Mouse (Mus musculus): ENCODE measurements around the gene Iqcn. TPM values are rescaled to one million over a fixed set of nuclear protein-coding genes. Genes with fewer than 3 reads are reported as not detected.

The Iqcn gene
- polyA plus RNA-seq, 1 experiment, result not detected

DNA sequence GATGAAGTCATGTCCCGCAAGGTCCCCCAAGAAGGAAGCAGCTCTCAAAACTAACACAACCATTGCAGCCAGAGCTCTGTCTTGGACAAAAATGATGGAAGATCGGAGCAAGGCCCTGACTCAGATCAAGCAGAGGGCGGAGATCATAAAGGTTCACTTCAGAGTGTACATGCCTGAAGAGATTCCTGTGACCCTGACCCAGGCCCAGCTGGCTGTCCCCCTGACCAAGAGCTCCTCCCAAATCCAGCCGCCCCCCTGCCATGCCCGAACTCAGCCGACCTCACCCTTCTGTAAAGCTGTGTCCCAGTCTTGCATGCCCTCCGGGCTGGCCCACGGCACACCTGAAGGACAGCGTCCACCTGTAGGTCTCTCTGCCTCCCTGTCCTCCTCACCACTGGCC lies 6.5 kb downstream of the Iqcn start:
- H3K4me1 ChIP-seq (ENCODE audit: control insufficient read depth, insufficient read depth, low read length), result no peaks in the 10 kb centered on the region
- TF ChIP-seq CTCF (IDR thresholded peaks at IDR 0.05; ENCODE audit: borderline replicate concordance, insufficient read depth, low read length) (no peak), POLR2A (IDR thresholded peaks at IDR 0.05; ENCODE audit: low read depth, low read length) (no peak)
- no peak overlapping the region for H3K4me3 ChIP-seq (ENCODE audit: insufficient read depth, low read length)
- H3K27ac ChIP-seq (ENCODE audit: insufficient read depth, low read length), result no peak overlapping the region

DNA sequence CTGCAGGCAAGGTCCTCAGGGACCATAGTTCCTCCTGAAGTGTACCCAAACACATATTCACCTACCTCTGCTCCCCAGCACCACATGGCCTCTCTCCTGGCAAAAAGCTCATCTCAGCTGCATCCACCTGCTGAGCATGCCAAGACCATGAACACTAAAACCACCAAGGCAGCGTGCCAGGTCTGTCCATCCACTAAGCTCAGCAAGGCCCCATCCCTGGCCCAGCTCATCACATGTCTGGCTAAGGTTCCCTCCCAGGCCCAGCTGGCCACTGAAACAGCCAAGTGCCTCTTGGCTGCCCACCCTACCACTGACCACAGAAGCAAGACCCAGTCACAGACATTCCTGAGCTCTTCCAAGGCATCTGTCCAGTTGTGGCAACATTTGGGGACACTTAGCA lies 7.0 kb downstream of the Iqcn start:
- no peaks in the 10 kb centered on the region for H3K4me1 ChIP-seq (ENCODE audit: control insufficient read depth, insufficient read depth, low read length)
- TF ChIP-seq POLR2A (IDR thresholded peaks at IDR 0.05; ENCODE audit: low read depth, low read length) (no peak), CTCF (IDR thresholded peaks at IDR 0.05; ENCODE audit: borderline replicate concordance, insufficient read depth, low read length) (no peak)
- no peak overlapping the region for H3K4me3 ChIP-seq (ENCODE audit: insufficient read depth, low read length)
- no peak overlapping the region for H3K27ac ChIP-seq (ENCODE audit: insufficient read depth, low read length)

DNA sequence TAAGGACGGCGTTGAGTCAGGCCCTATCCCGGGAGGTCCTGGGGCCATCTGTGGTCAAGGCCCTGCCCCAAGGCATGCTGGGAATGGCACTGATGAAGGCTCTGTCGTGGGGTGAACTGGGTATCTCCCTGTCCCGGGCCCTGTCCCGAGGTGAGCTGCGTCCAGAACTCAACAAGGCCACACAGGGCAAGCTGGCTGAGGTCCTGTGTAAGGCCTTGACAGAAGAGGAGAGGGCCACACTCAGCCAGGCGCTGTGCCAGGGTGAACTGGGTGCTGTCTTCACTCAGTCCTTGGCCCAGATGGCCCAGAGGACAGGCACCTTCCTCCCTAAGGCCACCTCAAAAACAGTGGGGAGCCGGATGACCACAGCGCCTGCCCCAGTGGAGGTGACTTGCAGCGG lies 7.8 kb downstream of the Iqcn start:
- H3K4me3 ChIP-seq (ENCODE audit: insufficient read depth, low read length), result no peak overlapping the region
- H3K27ac ChIP-seq (ENCODE audit: insufficient read depth, low read length), result no peak overlapping the region
- no peaks in the 10 kb centered on the region for H3K4me1 ChIP-seq (ENCODE audit: control insufficient read depth, insufficient read depth, low read length)
- TF ChIP-seq POLR2A (IDR thresholded peaks at IDR 0.05; ENCODE audit: low read depth, low read length), result no peak
- no peak for TF ChIP-seq CTCF (IDR thresholded peaks at IDR 0.05; ENCODE audit: borderline replicate concordance, insufficient read depth, low read length)

DNA sequence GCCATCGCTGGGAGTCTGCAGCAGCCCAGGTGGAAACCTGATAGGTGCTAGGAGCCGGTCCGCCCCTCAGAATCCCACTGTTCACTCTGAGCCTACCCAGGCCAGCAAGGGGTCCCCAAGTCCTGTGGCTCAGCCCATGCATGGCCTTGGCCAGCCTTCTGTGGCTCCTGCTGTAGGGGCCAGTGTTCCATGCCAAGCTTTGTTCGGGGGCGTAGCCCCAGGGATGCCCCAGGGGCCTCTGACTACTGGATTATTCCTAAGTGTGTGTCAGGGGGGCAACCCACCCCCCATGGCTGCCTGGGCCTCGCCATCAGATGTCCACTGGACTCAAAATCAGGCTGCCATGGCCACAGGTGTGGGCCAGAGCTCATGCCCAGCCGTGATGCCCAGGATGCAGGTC lies 10.7 kb downstream of the Iqcn start:
- no peak overlapping the region for H3K27ac ChIP-seq (ENCODE audit: insufficient read depth, low read length)
- no peak for TF ChIP-seq POLR2A (IDR thresholded peaks at IDR 0.05; ENCODE audit: low read depth, low read length)
- no peak for TF ChIP-seq CTCF (IDR thresholded peaks at IDR 0.05; ENCODE audit: borderline replicate concordance, insufficient read depth, low read length)
- H3K4me1 ChIP-seq (ENCODE audit: control insufficient read depth, insufficient read depth, low read length), result no peaks in the 10 kb centered on the region
- H3K4me3 ChIP-seq (ENCODE audit: insufficient read depth, low read length), result no peak overlapping the region

DNA sequence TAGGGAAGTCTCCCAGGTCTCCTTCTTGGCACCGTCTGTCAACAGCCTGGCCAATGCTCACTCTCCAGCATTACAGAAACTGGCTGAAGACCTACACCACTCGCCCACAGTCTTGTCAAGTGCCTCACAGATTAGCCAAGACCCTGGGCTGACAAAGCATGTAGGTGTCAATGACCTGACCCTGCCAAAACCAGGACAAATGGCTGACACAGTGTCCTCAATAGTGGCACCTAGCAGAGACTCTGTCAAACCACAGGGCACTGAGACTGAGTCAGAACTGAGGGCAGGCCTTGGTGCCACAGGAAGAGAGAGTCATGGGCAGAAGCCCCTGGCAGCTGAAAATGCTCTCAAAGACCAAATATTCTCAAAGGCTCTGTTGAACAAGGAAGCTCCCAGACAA lies 11.8 kb downstream of the Iqcn start:
- Histone ChIP-seq H3K4me3 (ENCODE audit: insufficient read depth, low read length) (no peak overlapping the region), H3K27ac (ENCODE audit: insufficient read depth, low read length) (no peak overlapping the region), H3K4me1 (ENCODE audit: control insufficient read depth, insufficient read depth, low read length) (no peaks in the 10 kb centered on the region)
- TF ChIP-seq POLR2A (IDR thresholded peaks at IDR 0.05; ENCODE audit: low read depth, low read length), result no peak
- no peak for TF ChIP-seq CTCF (IDR thresholded peaks at IDR 0.05; ENCODE audit: borderline replicate concordance, insufficient read depth, low read length)

DNA sequence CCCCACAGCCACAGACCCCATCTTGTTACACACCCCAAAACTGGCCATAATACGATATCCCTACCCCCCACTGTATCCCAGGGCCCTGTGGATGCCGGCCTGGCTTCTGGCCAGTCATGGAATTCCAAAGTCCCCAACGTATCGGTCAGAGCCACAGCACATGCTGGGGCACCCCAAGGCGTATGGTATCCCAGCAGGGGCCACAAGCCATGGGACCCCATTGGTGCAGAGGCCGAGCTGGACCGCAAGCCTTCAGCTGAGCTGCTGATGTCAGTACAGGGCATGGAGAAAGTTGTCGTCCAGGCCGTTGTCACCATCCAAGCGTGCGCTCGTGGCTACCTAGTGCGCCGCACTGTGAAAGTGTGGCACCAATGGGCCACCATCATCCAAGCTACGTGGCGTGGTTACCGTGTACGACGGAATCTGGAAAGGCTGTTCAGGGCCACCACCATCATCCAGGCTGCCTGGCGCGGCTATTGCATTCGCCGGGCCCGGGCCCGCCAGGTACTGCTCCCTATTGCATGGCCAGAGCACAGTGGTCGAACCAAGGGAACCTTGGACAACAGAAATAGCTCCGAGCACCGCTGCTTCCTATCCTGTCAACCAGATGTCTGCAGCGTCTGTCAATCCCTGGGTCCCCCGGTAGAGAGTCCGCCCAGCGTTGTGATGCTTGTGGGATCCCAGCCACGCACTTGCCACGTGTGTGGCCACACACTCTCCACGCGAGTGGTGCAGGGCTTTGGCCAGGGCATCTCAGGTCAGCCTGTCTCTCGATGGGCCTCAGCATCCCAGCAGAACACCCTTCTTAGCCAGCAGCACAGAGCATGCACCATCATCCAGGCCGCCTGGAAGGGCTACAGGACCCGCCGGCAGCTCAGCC lies 13.5 kb downstream of the Iqcn start:
- H3K4me1 ChIP-seq (ENCODE audit: control insufficient read depth, insufficient read depth, low read length), result no peaks in the 10 kb centered on the region
- TF ChIP-seq CTCF (IDR thresholded peaks at IDR 0.05; ENCODE audit: borderline replicate concordance, insufficient read depth, low read length) (no peak), POLR2A (IDR thresholded peaks at IDR 0.05; ENCODE audit: low read depth, low read length) (no peak)
- no peak overlapping the region for H3K27ac ChIP-seq (ENCODE audit: insufficient read depth, low read length)
- no peak overlapping the region for H3K4me3 ChIP-seq (ENCODE audit: insufficient read depth, low read length)

DNA sequence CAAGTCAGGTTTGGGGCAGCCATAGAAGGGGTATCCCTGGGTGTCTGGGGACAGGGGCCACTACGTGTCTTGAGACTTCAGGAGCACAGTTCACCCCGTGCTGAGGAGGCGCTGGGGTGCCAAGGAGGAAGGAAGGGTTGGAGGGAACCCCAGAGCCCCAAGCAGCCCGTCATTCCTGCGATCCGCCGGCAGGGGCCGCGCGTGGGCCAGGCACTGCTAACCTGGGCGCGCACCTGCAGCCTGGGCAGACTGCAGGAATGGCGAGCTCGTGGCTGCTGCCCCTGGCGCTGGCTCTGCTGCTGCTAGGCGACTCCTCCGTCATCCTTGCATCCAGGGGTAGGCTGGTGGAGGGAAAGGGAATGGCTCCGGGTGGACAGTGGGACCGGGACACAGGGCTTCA lies 15.0 kb downstream of the Iqcn start, which contains the start of gene Gm3336:
Gm3336 (plus strand) TSS at position 247 of the 400 bp plus-strand sequence.
- peak; percentile 68 for TF ChIP-seq CTCF (IDR thresholded peaks at IDR 0.05; ENCODE audit: borderline replicate concordance, insufficient read depth, low read length)
- TF ChIP-seq POLR2A (IDR thresholded peaks at IDR 0.05; ENCODE audit: low read depth, low read length), result no peak
- H3K4me1 ChIP-seq (ENCODE audit: control insufficient read depth, insufficient read depth, low read length), result no peaks in the 10 kb centered on the region
- H3K27ac ChIP-seq (ENCODE audit: insufficient read depth, low read length), result no peak within 1 kb of the TSS
- H3K4me3 ChIP-seq (ENCODE audit: insufficient read depth, low read length), result no peak within 1 kb of the TSS

DNA sequence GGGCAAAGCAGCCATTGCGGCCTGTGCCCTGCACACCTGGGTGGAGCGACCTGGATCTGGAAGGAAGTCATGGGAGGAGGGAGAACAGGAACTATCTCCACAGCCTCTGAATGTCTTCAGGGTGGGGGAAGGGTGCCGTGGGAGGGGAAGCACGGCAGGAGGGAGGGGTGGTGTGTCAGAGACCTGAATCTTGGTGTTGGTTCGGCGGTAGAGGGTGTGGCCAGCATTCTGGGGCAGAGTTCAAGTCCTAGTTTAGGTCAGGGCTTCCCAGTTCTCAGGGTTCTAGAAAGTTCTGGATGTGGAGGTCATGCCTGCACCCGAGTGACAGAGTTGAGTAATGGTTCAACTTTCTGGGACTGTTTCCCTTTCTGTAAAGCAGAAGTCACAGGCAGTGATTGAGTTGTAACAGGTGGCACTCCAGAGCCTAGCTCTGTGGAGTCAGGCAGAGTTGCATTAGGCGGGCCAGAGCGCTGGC lies 16.6 kb downstream of the Iqcn start:
- Histone ChIP-seq H3K27ac (ENCODE audit: insufficient read depth, low read length) (no peak overlapping the region), H3K4me3 (ENCODE audit: insufficient read depth, low read length) (no peak overlapping the region), H3K4me1 (ENCODE audit: control insufficient read depth, insufficient read depth, low read length) (no peaks in the 10 kb centered on the region)
- no peak for TF ChIP-seq POLR2A (IDR thresholded peaks at IDR 0.05; ENCODE audit: low read depth, low read length)
- TF ChIP-seq CTCF (IDR thresholded peaks at IDR 0.05; ENCODE audit: borderline replicate concordance, insufficient read depth, low read length), result no peak

DNA sequence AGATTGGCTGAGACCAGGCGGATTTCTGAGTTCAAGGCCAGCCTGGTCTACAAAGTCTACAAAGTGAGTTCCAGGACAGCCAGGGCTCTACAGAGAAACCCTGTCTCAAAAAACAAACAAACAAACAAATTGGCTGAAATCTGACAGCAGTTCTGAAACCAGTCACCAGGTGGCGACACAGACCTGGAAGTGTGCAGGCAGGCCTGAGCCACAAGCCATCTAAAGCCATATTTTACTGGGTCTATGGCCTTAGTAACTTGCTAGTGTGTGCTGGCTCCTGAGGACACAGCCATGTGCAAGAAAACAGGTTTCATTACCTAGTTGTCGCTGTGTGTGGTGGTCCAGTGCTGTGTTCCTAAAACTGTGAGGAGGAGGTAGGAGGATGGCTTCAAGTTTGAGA lies 17.5 kb downstream of the Iqcn start:
- H3K27ac ChIP-seq (ENCODE audit: insufficient read depth, low read length), result no peak overlapping the region
- H3K4me3 ChIP-seq (ENCODE audit: insufficient read depth, low read length), result no peak overlapping the region
- no peaks in the 10 kb centered on the region for H3K4me1 ChIP-seq (ENCODE audit: control insufficient read depth, insufficient read depth, low read length)
- peak; percentile 93 for TF ChIP-seq CTCF (IDR thresholded peaks at IDR 0.05; ENCODE audit: borderline replicate concordance, insufficient read depth, low read length)
- no peak for TF ChIP-seq POLR2A (IDR thresholded peaks at IDR 0.05; ENCODE audit: low read depth, low read length)

DNA sequence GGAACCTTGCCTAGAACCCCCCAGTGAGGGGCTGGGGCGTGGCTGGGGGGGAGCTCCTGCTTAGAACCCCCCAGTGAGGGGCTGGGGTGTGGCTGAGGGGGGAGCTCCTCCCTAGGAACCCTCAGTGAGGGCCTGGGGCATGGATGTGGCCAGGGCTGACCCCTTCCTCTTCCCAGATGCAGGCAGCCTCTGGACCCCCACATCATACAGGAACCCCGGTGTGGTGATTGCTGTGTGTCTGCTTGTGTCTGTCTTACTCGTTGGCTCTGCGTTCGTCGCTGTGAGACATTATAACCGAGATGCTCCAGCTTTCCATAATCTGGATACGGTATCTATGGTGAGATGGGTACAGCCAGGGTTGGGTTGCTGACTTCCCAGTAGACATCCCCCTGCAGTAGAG lies 18.3 kb downstream of the Iqcn start:
- Histone ChIP-seq H3K4me3 (ENCODE audit: insufficient read depth, low read length) (no peak overlapping the region), H3K4me1 (ENCODE audit: control insufficient read depth, insufficient read depth, low read length) (no peaks in the 10 kb centered on the region), H3K27ac (ENCODE audit: insufficient read depth, low read length) (no peak overlapping the region)
- TF ChIP-seq CTCF (IDR thresholded peaks at IDR 0.05; ENCODE audit: borderline replicate concordance, insufficient read depth, low read length) (no peak), POLR2A (IDR thresholded peaks at IDR 0.05; ENCODE audit: low read depth, low read length) (no peak)
